Mouse (Mus musculus) stomach, embryonic 15.5 days (tissue): ENCODE measurements around the gene Cnp. TPM values are rescaled to one million over a fixed set of nuclear protein-coding genes. Genes with fewer than 3 reads are reported as not detected.
"Not testable (repeated sequence)": the region's sequence is repeated elsewhere in the genome, so short reads cannot be mapped to it uniquely, and the experiment has no call there.

Experiments used
- ATAC-seq: fragments of 200-750 bp; cut with Nextera tagmentation; 2 replicates; pipeline ENCODE4 v1.8.0; 2017; ENCODE audit warnings: low read depth, moderate number of reproducible peaks, moderate TSS enrichment; ENCODE audit not compliant: insufficient read depth, low FRiP score
- H3K27ac ChIP-seq: fragments of 300-500 bp; sonication (generic); 2 replicates; pipeline ENCODE4 v1.5.1; 2015; ENCODE audit warnings: mild to moderate bottlenecking, inconsistent platforms
- H3K27me3 ChIP-seq: fragments of 300-500 bp; sonication (generic); replicated peaks from 2 replicates; pipeline ENCODE4 v1.6.1; 2015; ENCODE audit warnings: inconsistent platforms
- H3K36me3 ChIP-seq: fragments of 300-500 bp; sonication (generic); 2 replicates; pipeline ENCODE4 v1.6.1; 2015; ENCODE audit warnings: inconsistent platforms
- H3K4me1 ChIP-seq: fragments of 300-500 bp; sonication (generic); 2 replicates; pipeline ENCODE4 v1.6.1; 2015; ENCODE audit warnings: inconsistent platforms
- H3K4me2 ChIP-seq: fragments of 300-500 bp; sonication (generic); 2 replicates; pipeline ENCODE4 v1.6.1; 2015; ENCODE audit warnings: mild to moderate bottlenecking, inconsistent platforms
- H3K4me3 ChIP-seq: fragments of 300-500 bp; sonication (generic); replicated peaks from 2 replicates; pipeline ENCODE4 v1.5.1; 2015; ENCODE audit warnings: inconsistent platforms
- H3K9ac ChIP-seq: fragments of 300-500 bp; sonication (generic); 2 replicates; pipeline ENCODE4 v1.6.1; 2015; ENCODE audit warnings: inconsistent platforms
- H3K9me3 ChIP-seq: fragments of 300-500 bp; sonication (generic); 2 replicates; pipeline ENCODE4 v1.6.1; 2016; ENCODE audit warnings: inconsistent platforms
- WGBS: fragments of 180-500 bp; shearing (Covaris S2); methylation state at CpG from one replicate; pipeline ENCODE4 v1.1.7; 2015; 5-methylcytosine and 5-hydroxymethylcytosine counted together
- polyA plus RNA-seq: library from polyadenylated mRNA; unstranded; fragments of >200 nt; fragmentation: Nextera tagmentation; extraction: Ambion mirVana; gene quantifications from 2 replicates; pipeline ENCODE4 v1.2.1, GENCODE M21; 2015

The Cnp gene
- polyA plus RNA-seq, 1 experiment from 2014 or later, result 35.3 TPM

GRCm38 (mm10) chr11:100613241-100613640 is 38.5 kb downstream of the Cnp start:
- Histone ChIP-seq H3K36me3 (no peaks in the 10 kb centered on the region), H3K9ac (no peak overlapping the region), H3K4me3 (no peak overlapping the region), H3K4me1 (peaks cover 24% of the 10 kb centered on the region), H3K9me3 (no peaks in the 10 kb centered on the region), H3K27me3 (no peaks in the 10 kb centered on the region), H3K4me2 (peak overlapping the region; percentile 11; the same call in 1 of the 2 replicates), H3K27ac (peak overlapping the region; percentile 16; the same call in 1 of the 2 replicates)
- ATAC-seq, result no peak
- 69% methylated on average over 3 of the region's 3 CpGs for WGBS

GRCm38 (mm10) chr11:100616332-100616731 is 41.6 kb downstream of the Cnp start:
- H3K27me3 ChIP-seq, result no peaks in the 10 kb centered on the region
- H3K4me3 ChIP-seq, result no peak overlapping the region
- H3K9me3 ChIP-seq, result no peaks in the 10 kb centered on the region
- no peak overlapping the region for H3K4me2 ChIP-seq
- no peak overlapping the region for H3K9ac ChIP-seq
- H3K36me3 ChIP-seq, result no peaks in the 10 kb centered on the region
- 90% methylated on average over 5 of the region's 5 CpGs for WGBS
- H3K27ac ChIP-seq, result no peak overlapping the region
- H3K4me1 ChIP-seq, result peaks cover 16% of the 10 kb centered on the region
- no peak for ATAC-seq

DNA sequence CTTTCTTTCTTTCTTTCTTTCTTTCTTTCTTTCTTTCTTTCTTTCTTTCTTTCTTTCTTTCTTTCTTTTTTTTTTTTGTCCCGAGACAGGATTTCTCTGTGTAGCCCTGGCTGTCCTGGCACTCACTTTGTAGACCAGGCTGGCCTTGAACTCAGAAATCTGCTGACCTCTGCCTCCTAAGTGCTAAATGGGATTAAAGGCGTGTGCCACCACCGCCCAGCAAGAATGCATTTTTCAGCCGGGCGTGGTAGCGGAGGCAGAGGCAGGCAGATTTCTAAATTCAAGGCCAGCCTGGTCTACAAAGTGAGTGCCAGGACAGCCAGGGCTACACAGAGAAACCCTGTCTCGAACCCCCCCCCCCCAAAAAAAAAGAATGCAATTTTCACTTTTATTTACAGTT is 42.1 kb downstream of the Cnp start:
- not testable (repeated sequence) for H3K4me3 ChIP-seq, H3K9me3 ChIP-seq, H3K36me3 ChIP-seq, H3K27ac ChIP-seq, H3K9ac ChIP-seq, H3K27me3 ChIP-seq, ATAC-seq, H3K4me2 ChIP-seq
- H3K4me1 ChIP-seq, result peaks cover 16% of the 10 kb centered on the region
- 85% methylated on average over 7 of the region's 7 CpGs for WGBS

DNA sequence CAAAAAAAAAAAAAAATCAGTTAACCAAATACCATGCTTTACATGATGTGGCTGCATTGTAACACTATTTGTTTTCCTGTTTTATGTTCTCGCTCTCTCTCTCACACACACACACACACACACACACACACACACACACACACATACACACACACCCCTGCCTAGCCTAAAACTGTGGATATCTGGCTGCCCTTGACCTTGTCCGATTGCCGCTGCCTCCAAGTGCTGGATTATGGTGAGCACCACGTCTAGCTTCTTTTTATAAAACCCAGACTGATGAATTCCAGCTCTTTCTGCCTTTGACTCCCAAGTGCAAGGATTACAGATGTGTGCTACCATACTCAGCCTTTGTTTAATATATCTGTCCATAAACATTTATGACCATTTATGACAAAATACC is 42.8 kb downstream of the Cnp start:
- Histone ChIP-seq H3K27me3 (no peaks in the 10 kb centered on the region), H3K4me2 (peak overlapping the region; percentile 80), H3K36me3 (no peaks in the 10 kb centered on the region), H3K27ac (no peak overlapping the region), H3K4me1 (peaks cover 15% of the 10 kb centered on the region), H3K4me3 (peak overlapping the region; percentile 98; the same call in 1 of the 2 replicates), H3K9me3 (no peaks in the 10 kb centered on the region), H3K9ac (no peak overlapping the region)
- no peak for ATAC-seq
- WGBS, result 56% methylated on average over 4 of the region's 4 CpGs

DNA sequence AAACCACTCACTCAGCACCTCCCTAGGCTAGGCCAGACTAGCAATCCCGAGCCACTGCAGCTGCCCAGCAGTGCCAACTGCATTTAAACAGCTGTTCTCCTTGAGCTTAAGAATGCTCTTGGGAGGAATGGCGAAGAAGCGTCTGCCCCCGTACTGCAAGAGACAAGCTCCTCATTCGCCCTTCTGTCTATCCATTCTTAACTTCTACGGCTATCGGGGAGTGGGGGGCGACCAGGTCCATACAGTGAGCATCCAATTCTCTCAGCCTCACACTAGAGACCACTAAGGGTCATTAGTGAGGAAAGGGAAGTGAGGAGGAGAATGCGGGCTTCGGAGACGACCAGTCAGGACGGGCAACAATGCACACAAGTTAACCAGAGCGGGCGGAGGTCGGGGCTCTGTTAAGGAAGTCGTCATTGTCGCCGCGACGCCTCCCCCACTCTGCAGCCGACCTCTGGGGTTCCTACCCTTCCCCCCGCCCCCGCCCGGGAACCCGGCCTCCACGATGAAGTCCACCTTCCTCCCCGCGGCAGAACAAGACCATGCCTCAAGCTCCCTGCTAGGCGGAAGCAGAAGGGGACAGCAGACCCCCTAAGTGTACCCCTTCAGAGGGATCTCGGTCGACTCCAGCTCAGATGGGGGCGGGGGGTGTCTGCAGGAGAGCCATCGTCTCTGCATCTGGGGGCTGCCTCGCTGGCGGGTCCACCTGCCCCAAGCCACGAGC is 44.2 kb downstream of the Cnp start, which contains the start of gene Nkiras2:
Gene Nkiras2 (plus strand): TSS at position 484 of the 724 bp plus-strand sequence.
- Histone ChIP-seq H3K4me1 (peaks cover 20% of the 10 kb centered on the region), H3K4me3 (peak within 1 kb of the TSS; percentile 98), H3K4me2 (peak within 1 kb of the TSS; percentile 80), H3K36me3 (no peaks in the 10 kb centered on the region), H3K27me3 (no peaks in the 10 kb centered on the region), H3K9ac (peak within 1 kb of the TSS; percentile 95), H3K27ac (peak within 1 kb of the TSS; percentile 89), H3K9me3 (no peaks in the 10 kb centered on the region)
- WGBS, result under 1% methylated on average over 35 of the region's 36 CpGs
- peak; percentile 53 for ATAC-seq

DNA sequence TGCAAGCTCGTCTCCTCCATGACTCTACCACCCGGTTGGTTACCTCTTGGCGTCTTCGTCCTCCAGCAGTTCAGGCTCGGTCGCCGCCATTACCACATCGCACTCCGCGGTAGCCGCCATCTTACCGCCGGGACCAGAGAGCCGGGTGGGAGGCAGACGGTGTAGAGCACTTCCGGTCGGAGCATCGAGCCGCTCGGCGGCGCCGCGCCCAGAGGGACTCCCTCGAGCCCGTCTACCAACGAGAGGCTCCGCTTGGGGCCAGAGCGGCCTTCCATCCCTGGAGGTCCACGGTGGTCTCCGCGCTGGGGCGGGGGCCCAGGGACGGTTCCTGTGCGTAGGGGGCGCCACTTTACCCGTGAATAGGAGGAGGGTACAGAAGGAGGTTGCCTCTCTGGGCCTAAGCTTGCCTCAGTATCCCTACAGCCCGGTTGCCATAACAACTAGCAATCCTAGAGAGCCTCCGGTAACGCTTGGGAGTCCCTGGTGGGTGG is 44.8 kb downstream of the Cnp start:
- under 1% methylated on average over 40 of the region's 40 CpGs for WGBS
- peak overlapping the region; percentile 95 for H3K9ac ChIP-seq
- H3K27me3 ChIP-seq, result no peaks in the 10 kb centered on the region
- H3K4me2 ChIP-seq, result peak overlapping the region; percentile 80
- H3K36me3 ChIP-seq, result no peaks in the 10 kb centered on the region
- no peaks in the 10 kb centered on the region for H3K9me3 ChIP-seq
- H3K27ac ChIP-seq, result peak overlapping the region; percentile 89
- peaks cover 25% of the 10 kb centered on the region for H3K4me1 ChIP-seq
- ATAC-seq, result peak; percentile 93
- H3K4me3 ChIP-seq, result peak overlapping the region; percentile 98

DNA sequence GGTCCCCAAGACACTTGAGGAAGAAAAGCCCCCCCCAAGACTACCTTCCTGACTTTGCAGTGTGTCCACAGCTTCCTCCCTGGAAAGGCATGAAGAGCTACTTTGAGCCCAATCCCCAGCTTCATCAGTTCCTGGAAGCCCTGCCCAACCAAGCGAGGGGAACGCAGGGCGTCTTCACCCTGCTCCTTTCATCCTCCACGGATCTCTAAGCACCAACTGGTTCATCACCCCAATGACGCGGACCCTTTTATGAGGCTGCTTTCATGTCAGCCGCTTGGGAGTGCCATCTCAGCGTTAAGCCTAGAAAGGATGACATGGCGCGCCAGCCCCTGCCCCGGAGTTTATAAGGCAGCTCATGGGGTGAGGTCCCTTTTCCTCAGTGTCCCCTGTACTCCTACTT is 45.3 kb downstream of the Cnp start, which contains the start of gene Dnajc7:
Gene Dnajc7 (minus strand): TSS at position 187 of the 400 bp plus-strand sequence.
- Histone ChIP-seq H3K9ac (peak within 1 kb of the TSS; percentile 95), H3K9me3 (no peaks in the 10 kb centered on the region), H3K4me3 (peak within 1 kb of the TSS; percentile 98), H3K27ac (peak within 1 kb of the TSS; percentile 89), H3K36me3 (0 out of 2 replicates have a peak, but pooled peaks cover 2% of the 10 kb centered on the region), H3K4me1 (peaks cover 25% of the 10 kb centered on the region), H3K4me2 (peak within 1 kb of the TSS; percentile 80), H3K27me3 (no peaks in the 10 kb centered on the region)
- 2% methylated on average over 11 of the region's 11 CpGs for WGBS
- ATAC-seq, result no peak

DNA sequence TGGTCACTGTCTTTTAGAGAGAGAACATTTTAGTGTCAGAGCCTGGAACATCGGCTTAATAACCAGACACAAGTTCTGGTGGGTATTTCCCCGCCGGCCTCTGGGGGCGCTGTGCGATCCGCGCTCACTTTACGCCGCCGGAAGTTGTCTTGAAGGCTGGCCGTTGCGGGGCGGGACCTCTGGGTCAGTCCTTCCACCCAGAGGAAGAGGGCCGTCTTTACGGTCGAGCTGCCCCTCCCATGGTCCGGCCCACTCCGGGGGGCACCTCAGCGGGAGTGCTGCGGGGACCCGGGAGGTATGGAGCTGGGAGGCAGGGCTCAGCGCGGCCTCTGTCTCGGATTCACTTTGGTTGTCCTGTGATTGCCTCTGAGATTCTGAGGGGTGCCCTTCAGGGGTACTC is 48.0 kb downstream of the Cnp start:
- Histone ChIP-seq H3K4me2 (peak overlapping the region; percentile 58), H3K4me1 (peaks cover 25% of the 10 kb centered on the region), H3K27me3 (no peaks in the 10 kb centered on the region), H3K27ac (peak overlapping the region; percentile 93), H3K9ac (peak overlapping the region; percentile 64), H3K36me3 (peaks cover 10% of the 10 kb centered on the region; the same call in 1 of the 2 replicates), H3K9me3 (no peaks in the 10 kb centered on the region), H3K4me3 (peak overlapping the region; percentile 65)
- 1% methylated on average over 24 of the region's 24 CpGs for WGBS
- peak; percentile 81 for ATAC-seq

DNA sequence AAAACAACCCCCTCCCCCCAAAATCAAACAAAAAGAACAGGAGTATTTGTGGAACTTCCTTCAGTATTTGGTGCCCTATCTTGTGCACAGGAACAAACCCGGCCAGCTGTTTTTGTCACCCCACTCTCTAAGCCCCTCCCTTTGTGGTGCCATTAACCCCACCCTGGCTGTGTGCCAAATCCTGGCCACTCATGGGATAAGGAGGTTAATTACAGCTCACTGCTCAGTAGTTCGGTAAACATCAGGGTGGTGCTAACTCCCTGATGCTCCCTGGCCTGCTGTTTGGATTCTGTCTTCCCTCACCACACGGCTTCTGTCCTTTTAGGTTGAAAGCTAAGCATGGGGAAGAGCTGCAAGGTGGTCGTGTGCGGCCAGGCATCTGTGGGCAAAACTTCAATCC is 49.2 kb downstream of the Cnp start:
- no peaks in the 10 kb centered on the region for H3K27me3 ChIP-seq
- H3K27ac ChIP-seq, result peak overlapping the region; percentile 50; the same call in 1 of the 2 replicates
- H3K9ac ChIP-seq, result no peak overlapping the region
- WGBS, result 40% methylated on average over 5 of the region's 5 CpGs
- H3K36me3 ChIP-seq, result peaks cover 10% of the 10 kb centered on the region; the same call in 1 of the 2 replicates
- H3K4me3 ChIP-seq, result peak overlapping the region; percentile 65
- H3K4me1 ChIP-seq, result peaks cover 20% of the 10 kb centered on the region
- no peaks in the 10 kb centered on the region for H3K9me3 ChIP-seq
- peak overlapping the region; percentile 58 for H3K4me2 ChIP-seq
- no peak for ATAC-seq

DNA sequence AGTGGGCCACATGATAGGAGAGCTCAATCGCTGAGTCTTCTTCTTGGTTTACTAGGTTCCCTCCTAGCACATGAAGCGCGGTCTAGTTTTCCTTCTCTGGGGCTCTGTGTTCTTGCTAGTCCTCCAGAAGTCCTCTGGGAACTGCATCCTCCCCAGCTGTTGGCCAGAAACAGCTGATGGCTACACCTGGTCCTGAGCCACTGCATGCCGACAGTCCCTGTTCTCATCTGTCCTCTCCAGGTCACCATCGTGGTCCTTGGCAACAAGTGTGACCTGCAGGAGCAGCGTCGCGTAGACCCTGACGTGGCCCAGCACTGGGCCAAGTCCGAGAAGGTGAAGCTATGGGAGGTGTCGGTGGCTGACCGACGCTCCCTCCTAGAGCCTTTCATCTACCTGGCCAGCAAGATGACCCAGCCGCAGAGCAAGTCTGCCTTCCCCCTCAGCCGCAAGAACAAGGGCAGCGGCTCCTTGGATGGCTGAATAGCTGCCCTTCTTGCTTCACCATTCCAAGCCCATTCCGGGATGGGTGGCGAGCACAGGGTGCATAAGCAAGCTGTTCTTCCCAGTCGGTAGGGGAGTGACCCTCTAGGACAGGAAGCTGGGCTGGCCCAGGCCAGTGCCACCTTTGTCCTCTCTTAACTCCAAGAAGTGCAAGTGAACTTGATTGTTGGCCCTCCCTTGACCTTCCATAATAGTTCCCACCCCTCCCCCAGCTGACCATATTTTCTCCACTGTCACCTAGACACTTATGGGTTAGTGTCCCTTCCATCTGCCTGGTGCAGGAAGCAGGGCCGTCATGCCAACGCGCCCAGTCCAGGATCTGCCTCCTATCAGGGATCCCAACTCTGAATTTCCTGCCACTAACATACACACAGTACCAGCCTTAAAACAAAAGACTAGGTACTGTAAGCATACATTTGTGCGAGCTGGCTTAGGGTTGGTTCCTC is 51.3 kb downstream of the Cnp start:
- Histone ChIP-seq H3K36me3 (peaks cover 10% of the 10 kb centered on the region; the same call in 1 of the 2 replicates), H3K27me3 (no peaks in the 10 kb centered on the region), H3K4me2 (no peak overlapping the region), H3K27ac (peak overlapping the region; percentile 49; the same call in 1 of the 2 replicates), H3K4me3 (no peak overlapping the region), H3K9ac (no peak overlapping the region), H3K9me3 (no peaks in the 10 kb centered on the region), H3K4me1 (peaks cover 15% of the 10 kb centered on the region)
- 90% methylated on average over 23 of the region's 23 CpGs for WGBS
- no peak for ATAC-seq

DNA sequence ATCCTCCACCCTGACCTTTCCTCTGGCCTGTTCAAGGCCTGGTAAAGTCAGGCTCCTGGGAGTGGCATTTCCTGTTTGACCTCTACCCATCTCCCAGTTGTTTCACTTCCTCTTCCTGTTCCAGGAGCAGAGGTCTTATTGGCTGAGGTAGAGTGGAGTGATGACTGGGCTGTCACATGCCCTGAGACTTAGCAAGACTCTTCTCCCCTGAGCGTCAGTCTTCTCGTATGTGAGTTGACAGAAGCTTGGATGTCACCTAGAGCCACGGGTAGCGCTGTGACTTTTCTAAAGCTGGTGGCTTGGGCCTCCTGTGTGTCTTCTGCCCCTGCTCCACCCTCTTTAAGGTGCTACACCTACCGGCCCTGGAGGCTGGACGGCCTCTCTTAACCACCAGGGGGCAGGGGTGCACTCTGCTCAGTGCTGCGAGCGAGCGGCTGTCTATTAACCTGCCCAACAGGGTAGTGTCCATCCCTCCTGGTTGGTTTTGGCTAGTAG is 52.0 kb downstream of the Cnp start:
- Histone ChIP-seq H3K4me3 (no peak overlapping the region), H3K4me1 (peaks cover 15% of the 10 kb centered on the region), H3K9ac (no peak overlapping the region), H3K36me3 (peaks cover 10% of the 10 kb centered on the region; the same call in 1 of the 2 replicates), H3K4me2 (no peak overlapping the region), H3K27ac (peak overlapping the region; percentile 59; the same call in 1 of the 2 replicates), H3K9me3 (no peaks in the 10 kb centered on the region), H3K27me3 (no peaks in the 10 kb centered on the region)
- ATAC-seq, result peak; percentile 45; the same call in 1 of the 2 replicates
- 19% methylated on average over 9 of the region's 9 CpGs for WGBS
